Comparison of ENCODE assay signal across 8 mouse cellular contexts in the genomic region with DNA sequence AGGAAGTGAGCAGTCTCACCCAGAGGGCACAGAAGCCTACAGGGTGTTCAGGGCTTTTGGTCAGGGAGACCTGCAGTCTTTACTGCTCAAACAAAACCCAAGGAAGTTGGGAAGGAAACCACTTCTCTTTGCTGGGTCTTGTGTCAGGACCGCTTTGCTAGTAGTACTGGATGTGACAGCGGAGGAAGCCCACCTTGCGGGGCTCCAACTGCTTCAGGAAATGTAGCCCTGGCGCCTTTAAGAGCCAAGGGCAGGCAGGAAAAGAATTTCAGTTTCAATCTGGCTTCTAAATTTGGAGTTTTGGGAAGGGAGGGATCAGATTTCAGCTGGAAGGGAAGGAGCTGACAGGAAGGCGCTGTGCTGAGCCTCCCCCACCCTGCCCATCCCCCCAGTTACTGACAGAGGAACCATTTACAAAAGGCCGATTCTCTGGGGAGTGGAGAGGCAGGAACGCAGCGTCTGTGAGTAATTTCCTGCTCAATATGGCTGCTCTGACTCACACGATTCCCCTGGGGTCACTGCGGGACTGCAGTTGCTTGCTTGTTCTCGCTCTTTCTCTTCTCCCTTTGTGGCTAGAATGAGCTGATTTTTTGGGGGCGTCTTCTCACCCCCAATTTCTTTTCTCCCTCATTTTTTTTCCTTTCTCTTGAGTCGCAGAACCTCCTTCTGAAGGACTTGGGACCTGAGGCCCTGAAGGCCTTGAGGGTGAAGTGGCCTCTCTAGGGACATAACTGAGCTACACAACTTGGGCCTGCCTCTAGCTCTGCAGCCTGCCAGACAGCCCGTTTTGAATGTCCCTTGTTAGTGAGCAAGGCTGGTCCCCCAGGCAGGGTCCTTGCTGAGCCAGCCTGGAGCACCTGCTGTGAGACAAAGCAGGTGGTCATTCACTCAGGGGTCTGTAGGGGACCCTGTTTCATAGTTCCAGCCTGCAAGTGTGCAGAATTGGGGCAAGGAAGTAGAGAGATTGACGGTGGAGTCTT. TPM values are rescaled to one million over a fixed set of nuclear protein-coding genes. Genes with fewer than 3 reads are reported as not detected.
DNase-seq lines count a peak whose midpoint lies in the region; ATAC-seq lines count a peak whose summit lies in the region.

No protein-coding gene starts in this region.

- DNase-seq in WW6 (ENCODE audit: low read depth, low spot score), result peak; percentile 67
- peak; percentile 76 for DNase-seq in gastrocnemius, postnatal 10 days
- peak; percentile 95 for DNase-seq in hindlimb bud, embryonic 11.5 days (ENCODE audit: extremely low spot score, low read depth, low spot score)
- peak; percentile 67 to 79 for DNase-seq in left cerebral cortex, adult 9 months (ENCODE audit: low spot score in 2 of 2)
- DNase-seq in right cerebral cortex, postnatal 14 days, result peak; percentile 62

- peak; percentile 55 for ATAC-seq in common myeloid progenitor, adult 5-6 weeks (replicated peaks; ENCODE audit: low read depth, poor library complexity, severe bottlenecking)
- ATAC-seq in megakaryocyte, adult 5-6 weeks (ENCODE audit: poor library complexity, severe bottlenecking), result peak; percentile 72
- no peak for ATAC-seq in erythroid progenitor cell, adult 5-6 weeks (replicated peaks; ENCODE audit: low FRiP score, poor library complexity, severe bottlenecking)

RNA-seq across cellular contexts. Expression of gene Ptpa, which starts 26.0 kb away (rescaled TPM):
- 46.4 and 76.0 TPM in 2 replicates for total RNA-seq in common myeloid progenitor, adult 5-6 weeks (2017)
- 100 to 1,000 TPM in 1 of 2 experiments, 10 to 100 TPM in 1; 95.1 to 101 TPM for total RNA-seq in gastrocnemius, postnatal 10 days (2021)
- total RNA-seq in megakaryocyte, adult 5-6 weeks (2015), result 68.9 and 69.0 TPM in 2 replicates
- total RNA-seq in megakaryocyte, adult 5-6 weeks (2017), result 44.3 and 45.9 TPM in 2 replicates
- total RNA-seq in erythroid progenitor cell, adult 5-6 weeks (2015; ENCODE audit: low replicate concordance), result 118 and 151 TPM in 2 replicates
- 103 and 168 TPM in 2 replicates for total RNA-seq in erythroid progenitor cell, adult 5-6 weeks (2017; ENCODE audit: low replicate concordance)

RNA-seq across cellular contexts. Expression of gene Crat, which starts 26.2 kb away (rescaled TPM):
- total RNA-seq in common myeloid progenitor, adult 5-6 weeks (2017), result 17.1 and 17.3 TPM in 2 replicates
- total RNA-seq in gastrocnemius, postnatal 10 days (2021), result 100 to 1,000 TPM; 228 to 262 TPM
- total RNA-seq in megakaryocyte, adult 5-6 weeks (2015), result 26.2 and 29.6 TPM in 2 replicates
- 13.9 and 14.2 TPM in 2 replicates for total RNA-seq in megakaryocyte, adult 5-6 weeks (2017)
- 80.9 and 111 TPM in 2 replicates for total RNA-seq in erythroid progenitor cell, adult 5-6 weeks (2015; ENCODE audit: low replicate concordance)
- total RNA-seq in erythroid progenitor cell, adult 5-6 weeks (2017; ENCODE audit: low replicate concordance), result 33.9 and 79.7 TPM in 2 replicates

RNA-seq across cellular contexts. Expression of gene Ier5l, which starts 32.2 kb away (rescaled TPM):
- total RNA-seq in common myeloid progenitor, adult 5-6 weeks (2017), result 0.58 and 1.8 TPM in 2 replicates
- 1 to 10 TPM; 4.8 to 7.4 TPM for total RNA-seq in gastrocnemius, postnatal 10 days (2021)
- 0.18 and 0.40 TPM in 2 replicates for total RNA-seq in megakaryocyte, adult 5-6 weeks (2015)
- 0.99 and 1.1 TPM in 2 replicates for total RNA-seq in megakaryocyte, adult 5-6 weeks (2017)
- not detected in 2 replicates for total RNA-seq in erythroid progenitor cell, adult 5-6 weeks (2015; ENCODE audit: low replicate concordance)
- 0.51 TPM in 1 of 2 replicates, not detected in the other for total RNA-seq in erythroid progenitor cell, adult 5-6 weeks (2017; ENCODE audit: low replicate concordance)

RNA-seq across cellular contexts. Expression of gene Dolpp1, which starts 49.8 kb away (rescaled TPM):
- 33.9 and 35.7 TPM in 2 replicates for total RNA-seq in common myeloid progenitor, adult 5-6 weeks (2017)
- 10 to 100 TPM; 10.9 to 14.3 TPM for total RNA-seq in gastrocnemius, postnatal 10 days (2021)
- 5.3 and 6.0 TPM in 2 replicates for total RNA-seq in megakaryocyte, adult 5-6 weeks (2015)
- 11.5 and 16.8 TPM in 2 replicates for total RNA-seq in megakaryocyte, adult 5-6 weeks (2017)
- total RNA-seq in erythroid progenitor cell, adult 5-6 weeks (2015; ENCODE audit: low replicate concordance), result 4.6 and 14.1 TPM in 2 replicates
- total RNA-seq in erythroid progenitor cell, adult 5-6 weeks (2017; ENCODE audit: low replicate concordance), result 5.4 and 20.9 TPM in 2 replicates
